Mouse (Mus musculus): Measurements from ENCODE around the gene Sufu.

DNA sequence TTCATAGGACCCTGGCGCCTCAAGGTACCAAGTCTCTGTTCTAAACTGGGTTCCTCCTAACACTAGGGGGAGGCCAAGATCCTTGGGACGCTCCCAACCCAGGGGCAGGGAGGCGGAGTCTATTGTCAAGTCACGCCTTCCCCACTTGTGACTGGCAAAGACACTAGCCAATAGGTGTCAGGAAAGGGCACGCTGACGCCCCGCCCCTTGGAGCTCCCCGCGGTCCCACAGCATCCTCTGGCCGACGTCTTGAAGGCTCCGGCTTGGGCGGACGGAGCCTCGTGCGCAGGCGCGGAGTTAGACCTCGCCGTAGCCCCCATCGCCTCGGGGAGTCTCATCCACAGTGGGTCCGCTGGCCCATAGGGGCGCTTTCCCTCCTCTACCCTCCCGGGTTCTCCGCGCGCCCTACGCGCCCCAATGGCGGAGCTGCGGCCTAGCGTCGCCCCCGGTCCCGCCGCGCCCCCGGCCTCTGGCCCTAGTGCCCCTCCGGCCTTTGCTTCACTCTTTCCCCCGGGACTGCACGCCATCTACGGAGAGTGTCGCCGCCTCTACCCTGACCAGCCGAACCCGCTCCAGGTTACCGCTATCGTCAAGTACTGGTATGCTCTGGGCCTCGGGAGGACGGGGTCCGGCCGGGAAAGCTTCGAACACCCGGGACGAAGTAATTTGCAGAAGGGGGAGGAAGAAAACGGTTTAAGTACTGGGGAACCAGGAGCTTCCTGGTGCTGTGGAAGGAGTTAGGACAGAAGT is at the start of gene Sufu:
- TF ChIP-seq CTCF (IDR thresholded peaks at IDR 0.05; ENCODE audit: extremely low read depth, insufficient read depth, insufficient read length, insufficient replicate concordance): peak; percentile 78; the same call in 1 of the 2 replicates
- TF ChIP-seq POLR2A (IDR thresholded peaks at IDR 0.05; ENCODE audit: low read depth, low read length): no peak; the same call in 1 of the 2 replicates
